Mouse (Mus musculus) spleen, adult 12 weeks (tissue): ENCODE results near the gene H2al1d.
"Not testable (repeated sequence)": the region's sequence is repeated elsewhere in the genome, so short reads cannot be mapped to it uniquely, and the experiment has no call there.

ENCODE experiments used
- DNase-seq: peaks from one replicate; pipeline ENCODE4 v3.0.0; 2022; ENCODE audit warnings: low spot score

The H2al1d gene

GRCm38 (mm10) chrX:11308524-11308923 lies at the start of gene H2al1d:
TSS of gene H2al1d (plus strand) at chrX:11308824.
- DNase-seq, result not testable (repeated sequence)

- no peak for DNase-seq
Measured at GRCm38 (mm10) chrX:11264918-11265317, 43.7 kb upstream of the H2al1d start.

- DNase-seq, result no peak
Measured at GRCm38 (mm10) chrX:11267791-11268190, 40.8 kb upstream of the H2al1d start.

GRCm38 (mm10) chrX:11269074-11269473 lies 39.5 kb upstream of the H2al1d start:
- DNase-seq, result no peak

GRCm38 (mm10) chrX:11273190-11273589 lies 35.4 kb upstream of the H2al1d start:
- DNase-seq, result no peak

- no peak for DNase-seq
Measured at GRCm38 (mm10) chrX:11277083-11277482, 31.5 kb upstream of the H2al1d start.

GRCm38 (mm10) chrX:11280741-11281140 lies 27.9 kb upstream of the H2al1d start:
- no peak for DNase-seq

GRCm38 (mm10) chrX:11288306-11288882 lies 20.2 kb upstream of the H2al1d start:
- no peak for DNase-seq

- no peak for DNase-seq
Measured at GRCm38 (mm10) chrX:11289244-11289643, 19.4 kb upstream of the H2al1d start.

- not testable (repeated sequence) for DNase-seq
Measured at GRCm38 (mm10) chrX:11298957-11299356, 9.7 kb upstream of the H2al1d start, which contains the start of gene H2al1a. TSS of gene H2al1a (plus strand) at chrX:11299257.

GRCm38 (mm10) chrX:11302132-11302531 lies 6.5 kb upstream of the H2al1d start, which contains the start of gene H2al1b:
TSS of gene H2al1b (plus strand) at chrX:11302432.
- DNase-seq, result not testable (repeated sequence)

GRCm38 (mm10) chrX:11305355-11305754 lies 3.3 kb upstream of the H2al1d start, which contains the start of gene H2al1c:
TSS of gene H2al1c (plus strand) at chrX:11305655.
- not testable (repeated sequence) for DNase-seq

GRCm38 (mm10) chrX:11311634-11312033 lies 3.0 kb downstream of the H2al1d start, which contains the start of gene H2al1e:
TSS of gene H2al1e (plus strand) at chrX:11311934.
- not testable (repeated sequence) for DNase-seq

- DNase-seq, result not testable (repeated sequence)
Measured at GRCm38 (mm10) chrX:11314858-11315257, 6.2 kb downstream of the H2al1d start, which contains the start of gene H2al1f. TSS of gene H2al1f (plus strand) at chrX:11315158.

GRCm38 (mm10) chrX:11317956-11318355 lies 9.3 kb downstream of the H2al1d start, which contains the start of gene H2al1g:
TSS of gene H2al1g (plus strand) at chrX:11318256.
- not testable (repeated sequence) for DNase-seq

GRCm38 (mm10) chrX:11321192-11321591 lies 12.6 kb downstream of the H2al1d start, which contains the start of gene H2al1h:
TSS of gene H2al1h (plus strand) at chrX:11321492.
- not testable (repeated sequence) for DNase-seq

- DNase-seq, result not testable (repeated sequence)
Measured at GRCm38 (mm10) chrX:11324359-11324758, 15.7 kb downstream of the H2al1d start, which contains the start of gene H2al1i. TSS of gene H2al1i (plus strand) at chrX:11324659.

GRCm38 (mm10) chrX:11327522-11327921 lies 18.9 kb downstream of the H2al1d start, which contains the start of gene H2al1j:
TSS of gene H2al1j (plus strand) at chrX:11327822.
- DNase-seq, result not testable (repeated sequence)

GRCm38 (mm10) chrX:11345762-11346161 lies 37.1 kb downstream of the H2al1d start:
- no peak for DNase-seq

GRCm38 (mm10) chrX:11346756-11347155 lies 38.1 kb downstream of the H2al1d start:
- DNase-seq, result no peak
